Mouse (Mus musculus): ENCODE results near the gene Amigo1. TPM values are rescaled to one million over a fixed set of nuclear protein-coding genes. Genes with fewer than 3 reads are reported as not detected.

Amigo1 gene
- total RNA-seq, 2 experiments from 2014 or later: 47.2 to 49.0 TPM

- DNase-seq (ENCODE audit: low spot score in 2 of 2): no peak
Observed at GRCm38 (mm10) chr3:108178756-108179715, 7.1 kb upstream of the Amigo1 start.

GRCm38 (mm10) chr3:108180514-108180913 lies 5.6 kb upstream of the Amigo1 start:
- no peak for DNase-seq (ENCODE audit: low spot score in 2 of 2)

- DNase-seq (ENCODE audit: low spot score in 2 of 2): no peak
Observed at GRCm38 (mm10) chr3:108184742-108185141, 1.4 kb upstream of the Amigo1 start.

- no peak for DNase-seq (ENCODE audit: low spot score in 2 of 2)
Observed at GRCm38 (mm10) chr3:108185460-108186097, 556 bp upstream of the Amigo1 start.

GRCm38 (mm10) chr3:108187111-108187795 lies 1.1 kb downstream of the Amigo1 start:
- DNase-seq (ENCODE audit: low spot score in 2 of 2): peak in 1 of 2 experiments; percentile 3

- DNase-seq (ENCODE audit: low spot score in 2 of 2): no peak
Observed at GRCm38 (mm10) chr3:108188716-108189490, 2.8 kb downstream of the Amigo1 start.

- DNase-seq (ENCODE audit: low spot score in 2 of 2): peak in 1 of 2 experiments; percentile 2
Observed at GRCm38 (mm10) chr3:108189897-108190296, 3.8 kb downstream of the Amigo1 start.

GRCm38 (mm10) chr3:108193686-108194085 lies 7.6 kb downstream of the Amigo1 start:
- no peak for DNase-seq (ENCODE audit: low spot score in 2 of 2)

- DNase-seq (ENCODE audit: low spot score in 2 of 2): no peak
Observed at GRCm38 (mm10) chr3:108195287-108195686, 9.2 kb downstream of the Amigo1 start.

GRCm38 (mm10) chr3:108195941-108196590 lies 9.9 kb downstream of the Amigo1 start:
- DNase-seq (ENCODE audit: low spot score in 2 of 2): peak; percentile 74 to 81

GRCm38 (mm10) chr3:108197066-108197497 lies 10.9 kb downstream of the Amigo1 start:
- DNase-seq (ENCODE audit: low spot score in 2 of 2): peak; percentile 74 to 79

- DNase-seq (ENCODE audit: low spot score in 2 of 2): no peak
Observed at GRCm38 (mm10) chr3:108199231-108199630, 13.1 kb downstream of the Amigo1 start.

GRCm38 (mm10) chr3:108200329-108201323 lies 14.5 kb downstream of the Amigo1 start, which contains the start of gene Cyb561d1:
Gene Cyb561d1, minus strand, starts transcription at chr3:108201212.
- DNase-seq (ENCODE audit: low spot score in 2 of 2): peak; percentile 89 to 91

- no peak for DNase-seq (ENCODE audit: low spot score in 2 of 2)
Observed at GRCm38 (mm10) chr3:108202506-108202905, 16.4 kb downstream of the Amigo1 start.

GRCm38 (mm10) chr3:108203212-108203611 lies 17.1 kb downstream of the Amigo1 start:
- DNase-seq (ENCODE audit: low spot score in 2 of 2): no peak

GRCm38 (mm10) chr3:108203621-108204325 lies 17.6 kb downstream of the Amigo1 start:
- peak; percentile 77 to 80 for DNase-seq (ENCODE audit: low spot score in 2 of 2)

- no peak for DNase-seq (ENCODE audit: low spot score in 2 of 2)
Observed at GRCm38 (mm10) chr3:108204470-108204869, 18.3 kb downstream of the Amigo1 start.

GRCm38 (mm10) chr3:108205601-108206000 lies 19.5 kb downstream of the Amigo1 start:
- DNase-seq (ENCODE audit: low spot score in 2 of 2): no peak

Data from layer of hippocampus, postnatal 14 days (tissue).